Mouse (Mus musculus) neural tube, embryonic 13.5 days (tissue): Measurements from ENCODE around the gene Hbb-bh1. TPM values are rescaled to one million over a fixed set of nuclear protein-coding genes. Genes with fewer than 3 reads are reported as not detected.

Source experiments
- ATAC-seq: fragments of 200-750 bp; cut with Nextera tagmentation; 2 replicates; pipeline ENCODE4 v1.8.0; 2017; ENCODE audit warnings: low read depth, mild to moderate bottlenecking, moderate TSS enrichment, moderate library complexity
- H3K27ac ChIP-seq: fragments of 300-500 bp; sonication (generic); replicated peaks from 2 replicates; pipeline ENCODE4 v1.5.1; 2015; ENCODE audit warnings: moderate library complexity, mild to moderate bottlenecking, inconsistent platforms
- H3K27me3 ChIP-seq: fragments of 300-500 bp; sonication (generic); 2 replicates; pipeline ENCODE4 v1.6.1; 2015; ENCODE audit warnings: mild to moderate bottlenecking, inconsistent platforms
- H3K36me3 ChIP-seq: fragments of 300-500 bp; sonication (generic); 2 replicates; pipeline ENCODE4 v1.6.1; 2015; ENCODE audit warnings: mild to moderate bottlenecking, inconsistent platforms
- H3K4me1 ChIP-seq: fragments of 300-500 bp; sonication (generic); replicated peaks from 2 replicates; pipeline ENCODE4 v1.6.1; 2015; ENCODE audit warnings: inconsistent platforms
- H3K4me2 ChIP-seq: fragments of 300-500 bp; sonication (generic); 2 replicates; pipeline ENCODE4 v1.6.1; 2015; ENCODE audit warnings: inconsistent platforms, mild to moderate bottlenecking, moderate library complexity
- H3K4me3 ChIP-seq: fragments of 300-500 bp; sonication (generic); 2 replicates; pipeline ENCODE4 v1.5.1; 2015; ENCODE audit warnings: mild to moderate bottlenecking, inconsistent platforms
- H3K9ac ChIP-seq: fragments of 300-500 bp; sonication (generic); 2 replicates; pipeline ENCODE4 v1.6.1; 2015; ENCODE audit warnings: moderate library complexity, mild to moderate bottlenecking, inconsistent platforms
- H3K9me3 ChIP-seq: fragments of 300-500 bp; sonication (generic); 2 replicates; pipeline ENCODE4 v1.6.1; 2016; ENCODE audit warnings: inconsistent platforms
- WGBS: fragments of 180-500 bp; shearing (Covaris S2); methylation state at CpG from one replicate; pipeline ENCODE4 v1.1.7; 2015; 5-methylcytosine and 5-hydroxymethylcytosine counted together
- polyA plus RNA-seq: library from polyadenylated mRNA; unstranded; fragments of >200 nt; fragmentation: Nextera tagmentation; extraction: Ambion mirVana; gene quantifications from 2 replicates; pipeline ENCODE4 v1.2.1, GENCODE M21; 2015

Hbb-bh1 gene
- 31.8 and 57.0 TPM in 2 replicates for polyA plus RNA-seq

DNA sequence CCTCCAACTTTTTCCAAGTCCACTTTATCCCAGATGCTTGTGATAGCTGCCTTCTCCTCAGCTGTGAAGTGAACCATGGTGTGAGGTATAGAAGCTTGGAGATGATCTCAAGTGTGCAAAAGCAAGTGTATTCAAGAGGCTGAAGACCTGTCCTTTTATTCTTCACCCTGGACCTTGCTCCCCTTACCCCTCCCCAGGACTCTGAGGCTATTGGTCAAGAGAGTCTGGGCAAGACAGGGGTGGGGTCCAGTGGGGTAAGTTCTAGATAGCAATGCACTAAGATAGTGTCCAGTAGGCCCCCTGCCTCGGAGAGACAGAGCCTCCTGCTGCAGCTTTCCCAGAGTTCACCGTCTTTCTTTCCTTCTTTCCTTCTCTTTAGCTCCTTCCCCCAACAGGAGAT is at the start of gene Hbb-bh1:
Gene Hbb-bh1 (minus strand): TSS at position 131 of the 400 bp plus-strand sequence.
- no peaks in the 10 kb centered on the region for H3K36me3 ChIP-seq
- no peak within 1 kb of the TSS for H3K9ac ChIP-seq
- H3K9me3 ChIP-seq, result no peaks in the 10 kb centered on the region
- no peak within 1 kb of the TSS for H3K4me2 ChIP-seq
- H3K27ac ChIP-seq, result no peak within 1 kb of the TSS
- WGBS, result 81% methylated on average over 2 of the region's 2 CpGs
- no peaks in the 10 kb centered on the region for H3K4me1 ChIP-seq
- no peak within 1 kb of the TSS for H3K4me3 ChIP-seq
- no peak for ATAC-seq
- no peaks in the 10 kb centered on the region for H3K27me3 ChIP-seq

DNA sequence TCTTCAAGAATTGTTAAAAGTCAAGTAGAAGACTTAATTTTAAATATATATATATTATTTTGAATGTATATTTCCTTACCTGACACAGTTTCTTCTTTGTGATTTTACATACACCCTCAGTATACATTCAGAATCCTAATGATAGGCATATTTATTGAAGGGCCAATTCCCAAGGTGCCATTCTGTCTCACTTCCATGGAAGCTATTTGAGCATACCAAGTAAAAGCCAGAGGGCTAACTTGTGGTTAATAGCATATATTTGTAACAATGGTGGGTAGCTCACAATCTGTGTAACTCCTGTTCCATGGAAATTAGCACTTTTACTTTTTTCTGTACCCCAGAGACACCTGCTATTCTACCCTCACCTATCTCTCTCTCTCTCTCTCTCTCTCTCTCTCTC is 43.2 kb upstream of the Hbb-bh1 start, which contains the start of gene Olfr66:
Gene Olfr66 (minus strand): TSS at position 101 of the 400 bp plus-strand sequence.
- no peak within 1 kb of the TSS for H3K27ac ChIP-seq
- no peaks in the 10 kb centered on the region for H3K27me3 ChIP-seq
- no peak for ATAC-seq
- H3K4me1 ChIP-seq, result no peaks in the 10 kb centered on the region
- no peak within 1 kb of the TSS for H3K4me2 ChIP-seq
- H3K36me3 ChIP-seq, result no peaks in the 10 kb centered on the region
- no peak within 1 kb of the TSS for H3K4me3 ChIP-seq
- no peak within 1 kb of the TSS for H3K9ac ChIP-seq
- no peaks in the 10 kb centered on the region for H3K9me3 ChIP-seq

DNA sequence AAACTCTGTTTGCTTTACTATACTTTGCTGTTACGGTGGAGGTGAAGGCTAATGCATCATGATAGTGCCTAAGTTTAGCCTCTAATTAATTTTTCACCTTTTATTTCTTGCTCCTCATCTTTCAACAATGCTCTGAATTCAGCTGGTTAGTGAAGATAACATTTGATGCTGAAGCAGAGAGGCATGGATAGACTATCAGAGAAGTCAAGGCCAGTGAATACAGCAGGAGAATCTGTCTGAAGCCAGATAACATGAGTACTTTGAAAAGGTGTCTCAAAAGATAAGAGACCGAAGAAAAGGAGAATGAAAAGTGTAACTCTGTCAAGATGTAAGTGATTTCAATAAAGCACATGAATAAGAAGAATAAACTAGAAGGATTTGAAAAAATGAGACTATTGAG is 34.1 kb upstream of the Hbb-bh1 start:
- Histone ChIP-seq H3K9ac (no peak overlapping the region), H3K4me3 (no peak overlapping the region), H3K27me3 (no peaks in the 10 kb centered on the region), H3K27ac (no peak overlapping the region), H3K4me2 (no peak overlapping the region), H3K9me3 (no peaks in the 10 kb centered on the region), H3K4me1 (no peaks in the 10 kb centered on the region), H3K36me3 (no peaks in the 10 kb centered on the region)
- 91% methylated on average over 2 of the region's 2 CpGs for WGBS
- ATAC-seq, result no peak

DNA sequence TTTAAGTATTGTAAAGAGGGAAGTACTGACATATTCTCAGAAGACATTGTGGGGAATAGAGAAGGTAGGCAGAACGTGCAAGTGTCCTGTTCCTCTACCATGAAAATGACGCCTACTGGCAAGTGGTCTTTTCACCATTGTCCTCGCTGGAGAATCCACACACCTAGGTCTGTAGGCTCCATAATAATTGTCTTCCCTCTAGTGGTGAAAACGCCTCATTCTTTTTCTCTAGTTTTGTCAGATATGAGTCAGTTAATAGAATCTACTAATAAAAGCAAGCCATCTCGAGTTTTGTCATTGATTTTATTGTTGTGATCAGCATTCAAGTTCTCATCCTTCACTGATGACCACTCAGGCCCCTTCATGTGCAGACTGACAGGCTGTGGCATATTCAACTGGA is 31.5 kb upstream of the Hbb-bh1 start:
- Histone ChIP-seq H3K27ac (no peak overlapping the region), H3K4me3 (no peak overlapping the region), H3K4me2 (no peak overlapping the region), H3K36me3 (no peaks in the 10 kb centered on the region), H3K4me1 (no peaks in the 10 kb centered on the region), H3K9me3 (no peaks in the 10 kb centered on the region), H3K27me3 (no peaks in the 10 kb centered on the region), H3K9ac (no peak overlapping the region)
- WGBS, result 58% methylated on average over 5 of the region's 5 CpGs
- no peak for ATAC-seq

DNA sequence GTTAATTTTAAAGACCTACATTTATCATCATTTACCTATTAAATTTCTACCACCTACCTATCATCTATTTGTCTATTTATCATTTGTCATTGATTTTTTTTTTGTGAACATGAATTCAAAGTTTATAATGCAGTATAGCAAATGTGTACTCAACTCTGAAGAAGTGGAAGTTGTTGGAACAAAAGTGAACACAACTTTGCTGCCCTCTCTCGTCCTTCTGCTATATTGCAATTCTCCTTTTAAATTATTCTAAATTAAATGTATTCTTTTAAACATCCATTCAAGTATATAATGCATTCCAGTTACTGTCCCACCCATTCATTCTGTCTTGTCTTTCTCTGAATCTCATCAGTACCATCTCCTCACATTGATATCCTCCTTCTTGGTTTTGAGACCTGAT is 30.1 kb upstream of the Hbb-bh1 start:
- no peak overlapping the region for H3K4me2 ChIP-seq
- H3K4me3 ChIP-seq, result no peak overlapping the region
- H3K36me3 ChIP-seq, result no peaks in the 10 kb centered on the region
- H3K4me1 ChIP-seq, result no peaks in the 10 kb centered on the region
- 12% methylated on average over 1 of the region's 1 CpGs for WGBS
- no peak overlapping the region for H3K9ac ChIP-seq
- no peaks in the 10 kb centered on the region for H3K27me3 ChIP-seq
- ATAC-seq, result no peak
- H3K27ac ChIP-seq, result no peak overlapping the region
- H3K9me3 ChIP-seq, result no peaks in the 10 kb centered on the region

DNA sequence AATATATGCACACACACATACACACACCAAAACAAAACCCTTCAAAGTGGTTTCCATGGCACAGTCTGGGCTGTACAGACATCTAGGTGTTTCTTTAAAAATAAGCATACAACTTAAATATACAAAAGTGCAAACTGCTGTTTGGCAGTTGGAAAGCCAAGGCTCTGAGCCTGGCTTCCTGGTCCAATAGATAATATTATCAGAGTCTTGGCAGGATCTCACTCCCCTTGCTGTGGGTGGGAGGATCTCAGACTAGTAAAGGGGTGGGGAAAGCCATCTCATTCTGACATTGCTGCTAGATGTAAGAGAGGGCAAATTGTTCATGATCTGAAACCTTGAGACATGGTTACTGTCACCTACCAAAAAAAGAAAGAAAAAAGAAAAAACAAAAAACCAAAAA is 27.7 kb upstream of the Hbb-bh1 start:
- Histone ChIP-seq H3K4me2 (no peak overlapping the region), H3K4me1 (no peaks in the 10 kb centered on the region), H3K36me3 (no peaks in the 10 kb centered on the region), H3K9ac (no peak overlapping the region), H3K27ac (no peak overlapping the region), H3K9me3 (no peaks in the 10 kb centered on the region), H3K27me3 (no peaks in the 10 kb centered on the region), H3K4me3 (no peak overlapping the region)
- ATAC-seq, result no peak

DNA sequence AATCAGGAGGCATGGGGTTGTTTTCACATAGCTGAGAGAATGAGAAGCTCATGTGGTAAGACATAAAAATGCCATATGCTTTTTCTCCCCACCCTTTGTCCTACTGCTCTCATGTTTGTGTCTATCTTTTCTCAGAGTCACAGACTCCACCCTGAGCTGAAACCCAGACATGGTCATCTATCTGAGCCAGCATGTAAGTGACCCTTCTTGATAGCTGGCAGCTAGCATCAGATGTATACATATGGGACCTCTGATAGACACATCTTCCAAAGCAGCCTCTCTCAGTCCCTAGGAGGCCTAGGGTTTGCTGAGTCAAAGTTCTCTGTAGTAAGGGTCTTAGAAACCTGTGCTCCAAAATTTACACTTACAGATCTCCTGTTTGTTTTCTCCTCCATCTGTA is 22.8 kb upstream of the Hbb-bh1 start:
- H3K4me1 ChIP-seq, result no peaks in the 10 kb centered on the region
- H3K27me3 ChIP-seq, result no peaks in the 10 kb centered on the region
- no peak overlapping the region for H3K4me3 ChIP-seq
- no peak for ATAC-seq
- no peak overlapping the region for H3K27ac ChIP-seq
- H3K4me2 ChIP-seq, result no peak overlapping the region
- H3K36me3 ChIP-seq, result no peaks in the 10 kb centered on the region
- H3K9ac ChIP-seq, result no peak overlapping the region
- no peaks in the 10 kb centered on the region for H3K9me3 ChIP-seq

DNA sequence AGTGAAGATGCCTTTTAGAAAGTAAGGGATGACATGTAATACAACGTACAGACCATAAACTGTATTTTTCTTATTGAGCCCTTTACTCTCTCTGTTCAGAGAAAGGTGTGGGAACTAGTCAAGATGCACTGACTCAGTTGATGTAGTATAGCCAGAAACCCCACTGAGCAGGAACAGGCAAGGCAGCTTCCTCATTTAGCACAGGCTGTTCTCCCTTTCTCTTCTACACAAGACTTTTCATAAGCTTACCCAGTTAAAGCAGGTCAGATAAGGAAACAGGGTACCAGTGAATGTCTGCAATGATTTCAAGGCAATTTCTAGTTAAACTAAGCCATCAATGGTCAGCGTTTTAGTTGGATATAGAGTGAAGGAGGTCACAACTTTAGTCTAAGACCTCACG is 18.6 kb upstream of the Hbb-bh1 start:
- WGBS, result 91% methylated on average over 3 of the region's 3 CpGs
- no peaks in the 10 kb centered on the region for H3K4me1 ChIP-seq
- no peak overlapping the region for H3K9ac ChIP-seq
- H3K27me3 ChIP-seq, result no peaks in the 10 kb centered on the region
- H3K9me3 ChIP-seq, result no peaks in the 10 kb centered on the region
- no peak overlapping the region for H3K4me2 ChIP-seq
- no peak overlapping the region for H3K4me3 ChIP-seq
- no peaks in the 10 kb centered on the region for H3K36me3 ChIP-seq
- no peak overlapping the region for H3K27ac ChIP-seq
- ATAC-seq, result no peak

DNA sequence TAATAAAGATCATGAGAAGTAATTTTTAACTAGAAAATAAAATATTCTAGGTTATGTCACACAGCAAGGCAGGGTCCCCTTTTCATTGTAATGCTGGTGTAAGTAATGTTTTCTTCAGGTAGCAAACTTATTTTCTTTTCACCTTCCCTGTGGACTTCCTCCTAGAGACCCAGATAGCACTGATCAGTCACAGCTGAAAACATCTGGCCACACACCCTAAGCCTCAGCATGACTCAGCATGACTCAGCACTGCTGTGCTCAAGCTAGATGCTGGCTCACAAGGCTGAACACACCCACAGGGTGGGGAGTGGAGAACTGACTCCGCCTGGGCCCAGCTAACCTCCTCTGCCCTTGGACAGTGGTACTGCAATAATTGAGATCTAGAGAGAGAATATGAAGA is 17.9 kb upstream of the Hbb-bh1 start:
- ATAC-seq, result no peak

DNA sequence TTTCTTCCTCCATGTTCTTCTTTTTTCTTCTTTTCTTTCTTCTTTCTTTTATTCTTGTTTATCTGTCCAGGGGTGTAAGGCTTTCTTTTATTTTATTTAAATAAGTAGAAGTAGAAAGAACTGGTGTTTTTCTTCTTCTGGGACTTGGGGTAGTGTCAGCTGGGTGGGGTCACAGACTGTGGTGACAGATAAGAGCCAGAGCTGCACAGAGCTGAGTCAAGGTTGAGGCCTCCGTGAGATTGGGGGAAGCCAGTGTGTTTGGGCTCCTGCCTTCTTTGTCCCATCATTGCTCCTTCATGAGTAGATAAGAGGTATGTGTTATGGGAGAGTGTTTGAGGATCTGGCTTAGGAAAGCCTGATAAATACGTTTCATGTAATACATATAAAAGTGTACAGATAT is 16.1 kb upstream of the Hbb-bh1 start:
- no peak overlapping the region for H3K9ac ChIP-seq
- no peaks in the 10 kb centered on the region for H3K36me3 ChIP-seq
- H3K27me3 ChIP-seq, result no peaks in the 10 kb centered on the region
- no peak for ATAC-seq
- no peaks in the 10 kb centered on the region for H3K4me1 ChIP-seq
- H3K9me3 ChIP-seq, result no peaks in the 10 kb centered on the region
- H3K27ac ChIP-seq, result no peak overlapping the region
- no peak overlapping the region for H3K4me2 ChIP-seq
- WGBS, result 78% methylated on average over 2 of the region's 2 CpGs
- H3K4me3 ChIP-seq, result no peak overlapping the region

More for the DNA sequence above, 17.9 kb upstream of the Hbb-bh1 start:
- Histone ChIP-seq H3K9ac (no peak overlapping the region), H3K4me2 (no peak overlapping the region), H3K27me3 (no peaks in the 10 kb centered on the region), H3K4me3 (no peak overlapping the region), H3K27ac (no peak overlapping the region), H3K9me3 (no peaks in the 10 kb centered on the region), H3K4me1 (no peaks in the 10 kb centered on the region), H3K36me3 (no peaks in the 10 kb centered on the region)
- WGBS, result 59% methylated on average over 1 of the region's 1 CpGs

DNA sequence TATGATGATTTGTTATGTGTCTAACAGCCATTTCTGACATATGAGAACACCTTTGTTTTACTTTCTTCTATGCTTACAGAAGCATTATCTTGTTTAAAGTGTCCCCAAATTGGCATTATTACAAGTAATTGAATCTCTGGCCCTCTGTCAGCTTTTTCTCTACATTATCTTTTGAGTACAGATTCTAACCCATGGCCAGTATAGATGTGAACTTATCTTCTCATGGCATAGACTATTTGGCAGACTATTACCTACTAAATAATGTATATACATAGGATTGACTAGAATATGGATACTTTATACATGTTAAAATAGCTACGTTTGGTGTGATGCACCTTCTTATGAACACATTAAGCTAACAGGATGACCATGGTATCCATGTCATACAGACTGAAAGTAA is 11.7 kb upstream of the Hbb-bh1 start:
- Histone ChIP-seq H3K4me1 (no peaks in the 10 kb centered on the region), H3K27ac (no peak overlapping the region), H3K4me3 (no peak overlapping the region), H3K27me3 (no peaks in the 10 kb centered on the region), H3K4me2 (no peak overlapping the region), H3K9ac (no peak overlapping the region), H3K9me3 (no peaks in the 10 kb centered on the region), H3K36me3 (no peaks in the 10 kb centered on the region)
- WGBS, result 78% methylated on average over 1 of the region's 1 CpGs
- no peak for ATAC-seq

DNA sequence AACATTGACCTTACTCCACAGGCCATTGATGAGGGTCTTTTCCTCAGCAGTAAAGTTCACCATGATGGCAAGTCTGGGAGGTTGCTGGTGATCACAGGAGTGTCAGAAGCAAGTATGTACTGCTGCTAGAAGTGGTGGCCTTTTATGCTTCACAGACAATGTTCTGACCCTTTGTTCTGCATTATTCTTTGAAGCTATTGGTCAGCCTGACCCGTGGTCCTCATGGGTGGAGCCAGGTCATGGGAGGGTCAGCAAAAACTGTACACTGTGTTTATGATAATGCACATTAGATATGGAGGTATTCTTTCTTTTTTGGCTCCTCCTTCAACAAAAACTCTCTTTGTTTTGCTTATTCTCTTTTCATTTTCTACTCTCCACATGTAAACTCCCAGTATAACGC is 10.1 kb upstream of the Hbb-bh1 start, which contains the start of gene Hbb-y:
Gene Hbb-y (minus strand): TSS at position 127 of the 400 bp plus-strand sequence.
- Histone ChIP-seq H3K27me3 (no peaks in the 10 kb centered on the region), H3K9ac (no peak within 1 kb of the TSS), H3K36me3 (no peaks in the 10 kb centered on the region), H3K27ac (no peak within 1 kb of the TSS), H3K4me1 (no peaks in the 10 kb centered on the region), H3K9me3 (no peaks in the 10 kb centered on the region), H3K4me2 (no peak within 1 kb of the TSS), H3K4me3 (no peak within 1 kb of the TSS)
- WGBS, result 76% methylated on average over 2 of the region's 2 CpGs
- ATAC-seq, result no peak

DNA sequence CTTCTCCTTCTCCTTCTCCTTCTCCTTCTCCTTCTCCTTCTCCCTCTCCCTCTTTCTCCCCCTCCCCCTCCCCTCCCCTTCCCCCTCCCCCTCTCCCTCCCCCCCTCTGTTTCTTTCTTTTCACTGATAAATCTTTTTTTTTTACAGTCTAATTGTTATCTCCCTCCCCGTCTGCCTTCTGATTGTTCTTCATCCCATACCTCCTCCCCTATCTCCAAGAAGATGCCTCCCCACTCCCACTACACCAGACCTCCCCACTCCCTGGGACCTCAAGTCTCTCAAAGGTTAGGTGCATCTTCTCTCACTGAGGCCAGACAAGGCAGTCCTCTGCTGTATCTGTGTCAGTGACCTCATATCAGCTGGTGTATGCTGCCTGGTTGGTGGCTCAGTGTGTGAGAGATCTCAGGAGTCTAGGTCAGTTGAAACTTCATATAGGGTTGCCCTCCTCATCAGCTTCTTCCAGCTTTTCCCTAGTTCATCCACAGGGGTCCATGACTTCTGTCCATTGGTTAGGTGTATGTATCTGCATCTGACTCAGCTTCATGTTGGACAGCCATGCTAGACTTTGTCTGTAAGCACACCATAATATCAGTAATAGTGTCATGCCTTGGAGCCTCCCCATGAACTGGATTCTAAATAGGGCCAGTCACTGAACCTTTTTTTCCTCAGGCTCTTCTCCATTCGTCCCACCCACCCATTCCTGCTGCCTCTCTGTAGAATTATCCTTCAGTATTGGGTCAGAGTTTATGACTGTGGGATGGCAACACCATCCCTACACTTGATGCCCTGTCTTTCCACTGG is 1.8 kb upstream of the Hbb-bh1 start:
- ATAC-seq, result no peak
- WGBS, result 74% methylated on average over 2 of the region's 2 CpGs

More for the DNA sequence above, 1.8 kb upstream of the Hbb-bh1 start:
- no peak overlapping the region for H3K27ac ChIP-seq
- no peak overlapping the region for H3K9ac ChIP-seq
- H3K4me2 ChIP-seq, result no peak overlapping the region
- H3K36me3 ChIP-seq, result no peaks in the 10 kb centered on the region
- no peak overlapping the region for H3K4me3 ChIP-seq
- H3K9me3 ChIP-seq, result no peaks in the 10 kb centered on the region
- H3K27me3 ChIP-seq, result no peaks in the 10 kb centered on the region
- no peaks in the 10 kb centered on the region for H3K4me1 ChIP-seq
